Mouse (Mus musculus) E14TG2a.4 (cell line): ENCODE results near the gene Gm1043.

Experiments
- CTCF ChIP-seq: conservative IDR thresholded peaks from 2 replicates; pipeline ENCODE4 v1.5.1; 2014; ENCODE audit warnings: low read length
- POU5F1 ChIP-seq: IDR thresholded peaks from 2 replicates; pipeline ENCODE4 v1.6.1; 2014; ENCODE audit warnings: low read length, borderline replicate concordance

DNA sequence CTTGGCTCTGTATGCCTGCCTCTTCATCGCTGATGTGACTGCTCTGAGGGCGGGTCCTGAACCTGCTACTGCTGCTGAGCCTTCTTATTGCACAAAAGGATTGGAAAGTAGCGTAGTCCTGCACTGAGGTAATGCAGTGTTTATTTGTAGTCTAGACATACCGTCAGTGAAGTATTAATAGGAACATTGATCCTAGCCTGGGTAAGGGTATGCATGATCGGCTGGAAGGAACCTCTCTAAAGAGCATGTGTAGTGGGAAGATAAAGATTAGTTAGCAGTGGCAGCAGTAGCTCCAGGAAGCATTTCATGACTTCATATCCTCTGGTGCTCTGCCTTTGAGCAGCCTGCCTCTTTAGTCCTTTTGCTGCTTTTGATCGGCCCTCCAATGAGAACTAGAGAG, 43.5 kb upstream of the Gm1043 start:
- TF ChIP-seq CTCF (no peak), POU5F1 (no peak)
